Mouse (Mus musculus) ovary, adult 18-20 months (tissue): ENCODE data around the gene Me1.
A peak's percentile ranks its signal among the peaks of the same experiment; 100 is the strongest.
"Not testable (repeated sequence)": the region's sequence is repeated elsewhere in the genome, so short reads cannot be mapped to it uniquely, and the experiment has no call there.

Experiments used
- DNase-seq: peaks from one replicate; pipeline ENCODE4 v3.0.0; 2022; ENCODE audit warnings: low spot score, mixed read lengths

Gene Me1

DNA sequence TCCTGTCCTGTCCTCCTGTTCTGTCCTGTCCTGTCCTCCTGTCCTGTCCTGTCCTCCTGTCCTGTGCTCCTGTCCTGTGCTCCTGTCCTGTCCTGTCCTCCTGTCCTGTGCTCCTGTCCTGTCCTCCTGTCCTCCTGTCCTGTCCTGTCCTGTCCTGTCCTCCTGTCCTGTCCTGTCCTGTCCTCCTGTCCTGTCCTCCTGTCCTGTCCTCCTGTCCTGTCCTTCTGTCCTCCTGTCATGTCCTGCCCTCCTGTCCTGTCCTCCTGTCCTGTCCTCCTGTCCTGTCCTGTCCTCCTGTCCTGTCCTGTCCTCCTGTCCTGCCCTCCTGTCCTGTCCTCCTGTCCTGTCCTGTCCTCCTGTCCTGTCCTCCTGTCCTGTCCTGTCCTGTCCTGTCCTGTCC is 98.8 kb downstream of the Me1 start:
- DNase-seq = not testable (repeated sequence)

- not testable (repeated sequence) for DNase-seq
Observed at GRCm38 (mm10) chr9:86594357-86594767, 101.4 kb downstream of the Me1 start.

GRCm38 (mm10) chr9:86592676-86593668 is 102.8 kb downstream of the Me1 start:
- peak; percentile 43 for DNase-seq

GRCm38 (mm10) chr9:86587019-86587795 is 108.5 kb downstream of the Me1 start:
- DNase-seq = no peak

DNA sequence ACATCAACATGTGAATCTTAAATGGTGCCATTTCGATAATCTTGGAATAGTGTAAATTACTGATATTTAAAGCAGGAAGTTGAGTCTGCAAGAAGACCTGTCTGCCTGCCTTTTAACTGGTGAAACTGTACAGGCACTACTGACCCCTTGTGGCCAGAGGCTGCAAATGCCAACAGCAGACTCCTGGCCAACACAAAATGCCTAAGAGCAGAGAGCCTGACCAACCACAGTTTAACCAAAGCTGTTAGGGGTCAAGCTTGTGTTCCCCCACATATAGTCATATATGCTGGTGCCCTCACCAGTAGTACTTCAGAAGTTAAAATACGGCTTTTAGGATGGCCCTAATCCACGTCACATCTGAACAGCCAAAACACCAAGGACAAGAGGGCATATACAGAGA is 112.0 kb downstream of the Me1 start:
- peak; percentile 51 for DNase-seq

GRCm38 (mm10) chr9:86579657-86580056 is 116.1 kb downstream of the Me1 start:
- no peak for DNase-seq

- no peak for DNase-seq
Observed at GRCm38 (mm10) chr9:86575178-86575577, 120.6 kb downstream of the Me1 start.

DNA sequence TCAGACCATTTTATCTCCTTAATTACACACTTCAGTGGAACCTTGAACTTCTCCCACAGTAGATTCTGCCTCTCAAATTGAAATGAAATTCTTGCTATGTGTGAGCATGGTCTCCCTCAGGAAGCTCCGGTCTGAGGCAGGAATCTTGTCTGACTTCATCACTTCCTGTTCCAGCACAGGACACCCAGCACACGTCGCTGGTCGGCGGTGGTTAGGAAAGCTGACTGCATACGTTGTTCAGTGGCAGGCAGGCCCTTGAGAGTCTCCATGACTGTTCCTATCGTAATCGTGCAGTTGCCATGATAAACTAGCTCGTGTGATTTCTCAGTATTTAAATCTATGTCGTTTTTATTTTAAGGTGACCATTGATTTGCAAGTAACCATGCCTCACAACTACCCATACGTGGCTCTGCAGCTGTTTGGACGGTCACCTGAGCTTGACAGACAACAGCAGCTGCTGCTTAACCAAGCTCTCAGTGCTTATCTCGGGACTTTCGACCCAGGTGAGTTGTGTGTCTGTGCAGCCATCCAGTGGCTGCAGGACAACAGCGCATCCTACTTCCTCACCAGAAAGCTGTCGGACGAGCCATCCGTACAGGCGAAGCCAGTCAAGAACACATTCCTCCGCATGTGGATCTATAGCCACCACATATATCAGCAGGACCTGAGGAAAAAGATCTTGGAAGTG is 122.0 kb downstream of the Me1 start:
- DNase-seq = no peak

DNA sequence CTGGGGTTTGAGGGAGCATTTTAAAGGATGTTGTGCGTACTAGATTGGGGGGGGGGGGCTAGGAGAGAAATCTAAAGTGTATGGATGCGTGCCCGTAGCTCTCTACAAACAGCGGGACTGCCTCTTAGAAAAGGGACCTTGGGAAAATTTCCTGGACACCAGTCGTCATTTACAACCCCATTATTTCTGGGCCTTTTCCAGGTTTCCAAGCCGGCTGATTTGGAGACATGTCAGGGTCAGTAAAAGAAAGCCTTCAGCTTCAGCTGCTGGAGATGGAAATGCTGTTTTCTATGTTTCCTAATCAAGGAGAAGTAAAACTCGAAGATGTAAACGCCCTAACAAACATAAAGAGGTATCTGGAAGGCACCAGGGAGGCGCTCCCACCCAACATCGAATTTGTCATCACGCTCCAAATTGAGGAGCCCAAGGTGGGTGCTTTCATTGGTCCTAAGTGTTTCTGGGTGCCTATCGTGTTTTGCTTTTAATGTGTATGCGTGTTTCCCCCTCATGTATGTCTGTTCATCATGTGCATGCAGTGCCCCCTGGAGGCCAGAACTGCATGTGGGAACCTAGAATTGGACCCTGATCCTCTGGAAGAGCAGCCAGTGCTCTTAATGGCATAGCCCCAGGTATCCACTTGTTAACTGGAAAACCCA is 123.0 kb downstream of the Me1 start:
- DNase-seq = peak; percentile 50

DNA sequence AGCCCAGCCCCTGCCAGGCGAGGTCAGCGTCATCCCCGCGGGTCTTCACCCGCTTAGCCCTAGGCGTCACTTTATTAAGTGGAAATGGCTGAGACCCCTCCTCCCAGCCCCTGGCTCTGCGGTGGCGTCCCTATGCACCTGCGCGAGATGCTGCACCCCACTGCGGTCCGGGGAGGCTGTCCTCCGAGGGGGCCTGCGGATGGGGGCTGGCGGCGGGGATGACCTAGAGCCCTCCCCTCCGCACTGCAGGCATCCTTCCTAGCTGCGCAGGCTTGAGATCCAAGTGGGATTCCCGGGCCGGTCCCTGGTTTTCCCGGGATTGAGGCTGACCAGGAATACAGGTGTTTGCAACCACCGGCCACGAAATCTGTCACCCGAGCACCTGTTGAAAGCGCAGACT is 123.6 kb downstream of the Me1 start:
- no peak for DNase-seq

DNA sequence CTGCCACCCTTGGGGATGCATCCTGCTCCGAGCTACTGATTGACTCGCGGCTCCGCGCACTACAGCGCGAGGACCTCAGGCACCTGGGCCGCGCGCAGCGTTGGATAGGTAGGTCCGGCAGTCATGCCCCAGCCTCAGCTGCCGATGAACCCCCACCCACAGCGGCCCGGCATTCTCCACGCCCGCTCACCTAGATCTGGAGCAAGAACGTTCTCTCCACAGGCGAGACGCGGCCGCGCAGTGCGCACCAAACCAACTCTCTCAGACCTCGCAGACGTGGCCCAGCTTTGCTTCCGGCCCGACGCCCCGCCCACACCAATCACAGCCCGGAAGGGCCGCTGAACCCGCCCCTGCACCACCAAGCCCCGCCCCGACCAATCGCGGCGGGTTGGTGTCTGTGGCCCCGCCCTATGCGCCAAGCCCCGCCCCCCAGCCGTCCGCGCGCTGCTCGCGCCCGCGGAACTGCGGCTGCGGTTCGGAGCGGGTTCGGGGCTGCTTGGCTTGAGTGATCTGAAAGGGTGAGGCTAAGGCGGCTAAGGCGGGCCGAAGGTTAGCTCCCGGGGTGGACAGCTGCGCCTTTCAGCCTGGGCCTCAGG is 124.1 kb downstream of the Me1 start, which contains the start of the genes Pgm3 and Rwdd2a:
Gene Pgm3, minus strand, starts transcription at position 303 of the 596 bp plus-strand sequence.
Gene Rwdd2a, plus strand, starts transcription at position 452 of the 596 bp plus-strand sequence.
- peak; percentile 93 for DNase-seq

DNA sequence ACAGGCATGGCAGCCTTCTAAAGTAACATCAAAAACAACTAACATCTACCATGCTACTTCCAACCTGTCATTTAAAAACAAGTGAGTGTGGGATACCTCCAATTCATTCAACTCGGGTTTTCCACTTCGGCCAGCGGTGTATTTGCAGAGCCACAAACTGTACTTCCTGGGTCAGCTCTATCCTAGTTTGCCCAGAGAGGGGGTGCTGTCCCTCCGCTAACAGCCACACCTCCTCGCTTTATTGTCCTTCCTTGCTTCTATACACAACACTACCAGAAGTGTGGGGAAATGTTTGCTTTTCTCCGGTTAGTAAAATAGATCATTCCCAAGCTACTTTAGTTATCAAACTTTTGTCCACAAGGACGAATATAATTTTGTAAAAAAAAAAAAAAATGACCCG is 124.8 kb downstream of the Me1 start:
- no peak for DNase-seq

GRCm38 (mm10) chr9:86570261-86570890 is 125.4 kb downstream of the Me1 start:
- no peak for DNase-seq

- DNase-seq = peak; percentile 24
Observed at GRCm38 (mm10) chr9:86569314-86569910, 126.3 kb downstream of the Me1 start.

DNA sequence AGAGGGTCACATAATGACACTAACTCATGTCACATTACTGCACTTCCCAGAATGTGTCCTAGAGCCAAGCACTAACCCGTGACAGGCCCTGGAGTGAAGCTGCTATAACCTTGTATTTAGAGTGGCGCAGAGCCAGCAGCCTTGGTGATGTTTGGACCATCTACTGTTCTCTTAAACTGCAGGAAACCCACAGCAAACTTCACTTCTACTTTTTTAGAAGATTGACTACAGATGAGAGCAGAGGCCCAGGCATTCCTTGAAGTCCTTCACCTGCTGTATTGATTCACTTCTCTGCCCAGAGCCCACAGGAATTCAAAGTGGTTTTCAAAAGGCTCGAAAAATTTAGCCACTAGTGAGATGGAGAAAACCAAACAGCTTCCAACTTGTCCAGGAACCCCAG is 135.2 kb downstream of the Me1 start:
- DNase-seq = no peak

GRCm38 (mm10) chr9:86554641-86555040 is 141.1 kb downstream of the Me1 start:
- DNase-seq = no peak

DNA sequence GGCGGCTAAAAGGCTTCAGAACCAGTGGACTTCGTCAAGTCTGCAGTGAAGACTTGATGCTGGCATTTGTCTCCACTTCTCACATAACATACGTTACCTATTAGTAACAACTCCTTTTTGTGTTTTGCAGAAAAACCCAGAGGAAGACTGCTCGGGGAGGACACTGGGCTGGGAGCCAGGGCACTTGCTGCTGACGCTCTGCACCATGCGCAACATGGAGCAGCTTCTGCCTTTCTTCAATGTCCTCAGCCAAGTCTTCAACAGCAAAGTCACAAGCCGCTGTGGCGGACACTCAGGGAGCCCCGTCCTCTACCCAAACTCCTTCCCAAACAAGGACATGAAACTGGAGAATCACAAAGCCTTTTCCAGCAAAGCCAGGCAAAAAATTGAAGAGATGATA is 141.9 kb downstream of the Me1 start:
- DNase-seq = no peak

GRCm38 (mm10) chr9:86550717-86551116 is 145.0 kb downstream of the Me1 start:
- no peak for DNase-seq

DNA sequence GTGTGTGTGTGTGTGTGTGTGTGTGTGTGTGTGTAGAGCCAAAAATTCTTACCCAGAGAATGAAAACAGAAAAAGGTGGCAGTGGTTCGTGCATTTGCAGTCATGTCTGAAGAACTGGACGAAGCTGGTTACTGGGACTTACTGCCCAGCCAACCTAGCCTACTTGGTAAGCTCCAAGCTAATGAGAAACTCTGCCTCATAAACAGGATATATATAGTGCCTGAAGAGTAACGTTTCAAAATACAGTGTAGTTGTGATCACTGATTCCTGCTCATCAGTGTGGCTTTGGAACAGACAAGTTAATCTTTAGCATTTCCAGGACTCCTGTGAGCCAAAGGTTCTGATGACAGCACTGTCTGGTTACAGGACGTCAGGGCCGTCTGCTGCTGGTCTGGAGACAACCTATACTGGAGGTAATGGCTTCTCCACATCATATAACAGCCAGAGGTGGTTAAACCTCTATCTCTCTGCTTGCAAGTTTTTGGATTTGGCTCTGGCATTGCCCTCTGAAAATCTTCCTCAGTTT is 146.1 kb downstream of the Me1 start:
- no peak for DNase-seq

DNA sequence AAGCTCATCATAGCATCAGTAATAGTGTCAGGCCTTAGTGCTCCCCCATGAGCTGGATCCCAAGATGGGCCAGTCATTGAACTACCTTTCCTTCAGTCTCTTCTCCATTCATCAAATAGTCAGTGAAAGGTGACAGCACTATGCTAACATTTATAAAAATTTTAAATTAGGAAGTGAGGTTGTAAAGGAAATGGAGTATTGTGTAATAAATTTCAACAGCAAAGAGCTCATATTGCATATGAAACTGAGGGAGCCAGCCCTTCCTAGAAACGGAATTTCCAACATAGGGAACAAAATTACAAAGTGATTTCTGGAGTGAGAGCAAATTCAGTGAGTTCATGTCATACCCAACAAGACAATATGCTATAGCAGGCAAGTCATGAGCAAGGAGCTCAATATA is 151.2 kb downstream of the Me1 start:
- no peak for DNase-seq
